Mouse (Mus musculus) lung, embryonic 16.5 days (tissue): ENCODE data around the gene Arhgap30. TPM values are rescaled to one million over a fixed set of nuclear protein-coding genes. Genes with fewer than 3 reads are reported as not detected.

Source experiments
- ATAC-seq: fragments of 200-750 bp; cut with Nextera tagmentation; 2 replicates; pipeline ENCODE4 v1.8.0; 2017; ENCODE audit warnings: low read depth, mild to moderate bottlenecking, moderate library complexity
- H3K27ac ChIP-seq: fragments of 300-500 bp; sonication (generic); 2 replicates; pipeline ENCODE4 v1.5.1; 2014; ENCODE audit warnings: mild to moderate bottlenecking, control low read depth, low read length
- H3K27me3 ChIP-seq: fragments of 300-500 bp; sonication (generic); 2 replicates; pipeline ENCODE4 v1.6.1; 2014; ENCODE audit warnings: low read depth, low read length, mixed read lengths; ENCODE audit not compliant: control insufficient read depth, insufficient read depth
- H3K36me3 ChIP-seq: fragments of 300-500 bp; sonication (generic); 2 replicates; pipeline ENCODE4 v1.6.1; 2014; ENCODE audit warnings: low read length; ENCODE audit not compliant: control insufficient read depth, insufficient read depth
- H3K4me1 ChIP-seq: fragments of 300-500 bp; sonication (generic); replicated peaks from 2 replicates; pipeline ENCODE4 v1.6.1; 2014; ENCODE audit warnings: low read length, mixed read lengths; ENCODE audit not compliant: control insufficient read depth, insufficient read depth
- H3K4me2 ChIP-seq: fragments of 300-500 bp; sonication (generic); 2 replicates; pipeline ENCODE4 v1.6.1; 2014; ENCODE audit warnings: low read depth, low read length, control low read depth
- H3K4me3 ChIP-seq: fragments of 300-500 bp; sonication (generic); 2 replicates; pipeline ENCODE4 v1.5.1; 2014; ENCODE audit warnings: mild to moderate bottlenecking, low read length, control low read depth
- H3K9ac ChIP-seq: fragments of 300-500 bp; sonication (generic); 2 replicates; pipeline ENCODE4 v1.6.1; 2014; ENCODE audit warnings: low read length, control low read depth
- H3K9me3 ChIP-seq: fragments of 300-500 bp; sonication (generic); 2 replicates; pipeline ENCODE4 v1.6.1; 2016; ENCODE audit warnings: low read length; ENCODE audit not compliant: control insufficient read depth
- WGBS: fragments of 180-500 bp; shearing (Covaris S2); extraction: QIAGEN DNeasy Blood & Tissue Kit; methylation state at CpG from one replicate; pipeline ENCODE4 v1.1.7; 2014; 5-methylcytosine and 5-hydroxymethylcytosine counted together
- polyA plus RNA-seq: library from polyadenylated mRNA; unstranded; fragments of >200 nt; fragmentation: Nextera tagmentation; extraction: Ambion mirVana; gene quantifications from 2 replicates; pipeline ENCODE4 v1.2.1, GENCODE M21; 2015

The Arhgap30 gene
- polyA plus RNA-seq, 1 experiment from 2014 or later: 2.6 TPM

GRCm38 (mm10) chr1:171446854-171447253 lies 58.1 kb downstream of the Arhgap30 start:
- Histone ChIP-seq H3K4me2 (no peak overlapping the region), H3K4me1 (peaks cover 20% of the 10 kb centered on the region), H3K9ac (no peak overlapping the region), H3K27me3 (no peaks in the 10 kb centered on the region), H3K36me3 (no peaks in the 10 kb centered on the region), H3K27ac (0 out of 2 replicates have a peak overlapping the region, but pooled peaks have one; percentile 25), H3K9me3 (no peaks in the 10 kb centered on the region; the same call in 1 of the 2 replicates), H3K4me3 (no peak overlapping the region)
- 29% methylated on average over 7 of the region's 7 CpGs for WGBS
- ATAC-seq: no peak

GRCm38 (mm10) chr1:171447692-171448091 lies 58.9 kb downstream of the Arhgap30 start:
- H3K36me3 ChIP-seq: no peaks in the 10 kb centered on the region
- H3K4me1 ChIP-seq: peaks cover 17% of the 10 kb centered on the region
- ATAC-seq: no peak
- no peaks in the 10 kb centered on the region; the same call in 1 of the 2 replicates for H3K9me3 ChIP-seq
- H3K27ac ChIP-seq: no peak overlapping the region
- 12% methylated on average over 10 of the region's 10 CpGs for WGBS
- H3K9ac ChIP-seq: no peak overlapping the region
- peak overlapping the region; percentile 26 for H3K4me2 ChIP-seq
- H3K27me3 ChIP-seq: no peaks in the 10 kb centered on the region
- H3K4me3 ChIP-seq: no peak overlapping the region

GRCm38 (mm10) chr1:171450062-171450461 lies 61.3 kb downstream of the Arhgap30 start:
- Histone ChIP-seq H3K4me3 (no peak overlapping the region), H3K4me1 (peaks cover 13% of the 10 kb centered on the region), H3K36me3 (no peaks in the 10 kb centered on the region), H3K27ac (no peak overlapping the region), H3K9me3 (no peaks in the 10 kb centered on the region; the same call in 1 of the 2 replicates), H3K9ac (no peak overlapping the region), H3K27me3 (no peaks in the 10 kb centered on the region), H3K4me2 (no peak overlapping the region)
- WGBS: 68% methylated on average over 11 of the region's 11 CpGs
- no peak for ATAC-seq

GRCm38 (mm10) chr1:171451001-171451400 lies 62.2 kb downstream of the Arhgap30 start:
- Histone ChIP-seq H3K9ac (no peak overlapping the region), H3K36me3 (no peaks in the 10 kb centered on the region), H3K27me3 (no peaks in the 10 kb centered on the region), H3K4me2 (no peak overlapping the region), H3K4me1 (peaks cover 13% of the 10 kb centered on the region), H3K27ac (no peak overlapping the region), H3K9me3 (no peaks in the 10 kb centered on the region; the same call in 1 of the 2 replicates), H3K4me3 (no peak overlapping the region)
- WGBS: 60% methylated on average over 10 of the region's 10 CpGs
- peak; percentile 16; the same call in 1 of the 2 replicates for ATAC-seq

GRCm38 (mm10) chr1:171452522-171452921 lies 63.8 kb downstream of the Arhgap30 start:
- ATAC-seq: no peak
- 44% methylated on average over 5 of the region's 5 CpGs for WGBS

GRCm38 (mm10) chr1:171452923-171453322 lies 64.2 kb downstream of the Arhgap30 start:
- ATAC-seq: no peak
- H3K27ac ChIP-seq: no peak overlapping the region

More at GRCm38 (mm10) chr1:171452522-171452921, 63.8 kb downstream of the Arhgap30 start:
- no peaks in the 10 kb centered on the region for H3K36me3 ChIP-seq
- H3K4me1 ChIP-seq: peaks cover 5% of the 10 kb centered on the region
- no peak overlapping the region for H3K4me2 ChIP-seq
- H3K27ac ChIP-seq: no peak overlapping the region
- H3K4me3 ChIP-seq: no peak overlapping the region
- no peak overlapping the region for H3K9ac ChIP-seq
- H3K27me3 ChIP-seq: no peaks in the 10 kb centered on the region
- no peaks in the 10 kb centered on the region for H3K9me3 ChIP-seq

GRCm38 (mm10) chr1:171454926-171455325 lies 66.2 kb downstream of the Arhgap30 start:
- Histone ChIP-seq H3K36me3 (no peaks in the 10 kb centered on the region), H3K9me3 (no peaks in the 10 kb centered on the region), H3K4me1 (no peaks in the 10 kb centered on the region), H3K27me3 (no peaks in the 10 kb centered on the region), H3K4me3 (no peak overlapping the region), H3K4me2 (no peak overlapping the region), H3K27ac (no peak overlapping the region), H3K9ac (no peak overlapping the region)
- 73% methylated on average over 6 of the region's 6 CpGs for WGBS
- no peak for ATAC-seq

More at GRCm38 (mm10) chr1:171452923-171453322, 64.2 kb downstream of the Arhgap30 start:
- H3K4me2 ChIP-seq: no peak overlapping the region
- H3K27me3 ChIP-seq: no peaks in the 10 kb centered on the region
- peaks cover 1% of the 10 kb centered on the region for H3K4me1 ChIP-seq
- no peak overlapping the region for H3K4me3 ChIP-seq
- no peak overlapping the region for H3K9ac ChIP-seq
- H3K9me3 ChIP-seq: no peaks in the 10 kb centered on the region
- H3K36me3 ChIP-seq: no peaks in the 10 kb centered on the region
- 76% methylated on average over 5 of the region's 5 CpGs for WGBS

GRCm38 (mm10) chr1:171457568-171457967 lies 68.8 kb downstream of the Arhgap30 start:
- no peaks in the 10 kb centered on the region for H3K4me1 ChIP-seq
- H3K4me2 ChIP-seq: no peak overlapping the region
- no peak overlapping the region for H3K27ac ChIP-seq
- no peak for ATAC-seq
- no peak overlapping the region for H3K4me3 ChIP-seq
- WGBS: 100% methylated on average over 1 of the region's 1 CpGs
- H3K9me3 ChIP-seq: no peaks in the 10 kb centered on the region
- H3K9ac ChIP-seq: no peak overlapping the region
- peaks cover 14% of the 10 kb centered on the region for H3K36me3 ChIP-seq
- no peaks in the 10 kb centered on the region for H3K27me3 ChIP-seq

GRCm38 (mm10) chr1:171459791-171460190 lies 71.0 kb downstream of the Arhgap30 start:
- no peak overlapping the region for H3K9ac ChIP-seq
- H3K4me2 ChIP-seq: no peak overlapping the region
- H3K36me3 ChIP-seq: peaks cover 25% of the 10 kb centered on the region
- H3K27ac ChIP-seq: no peak overlapping the region
- 43% methylated on average over 5 of the region's 5 CpGs for WGBS
- ATAC-seq: no peak
- H3K4me1 ChIP-seq: no peaks in the 10 kb centered on the region; the same call in 1 of the 2 replicates
- H3K27me3 ChIP-seq: no peaks in the 10 kb centered on the region
- no peaks in the 10 kb centered on the region for H3K9me3 ChIP-seq
- no peak overlapping the region for H3K4me3 ChIP-seq
